Mouse (Mus musculus) forebrain, embryonic 16.5 days (tissue): ENCODE results near the gene Cbfa2t2. TPM values are rescaled to one million over a fixed set of nuclear protein-coding genes. Genes with fewer than 3 reads are reported as not detected.

Source experiments
- ATAC-seq: fragments of 200-750 bp; cut with Nextera tagmentation; 2 replicates; pipeline ENCODE4 v1.8.0; 2017; ENCODE audit warnings: mild to moderate bottlenecking, moderate library complexity
- H3K27ac ChIP-seq: fragments of 300-500 bp; sonication (generic); 2 replicates; pipeline ENCODE4 v1.5.1; 2014; ENCODE audit warnings: low read length, control low read depth
- H3K27me3 ChIP-seq: fragments of 300-500 bp; sonication (generic); replicated peaks from 2 replicates; pipeline ENCODE4 v1.6.1; 2014; ENCODE audit warnings: low read length; ENCODE audit not compliant: control insufficient read depth, insufficient read depth
- H3K36me3 ChIP-seq: fragments of 300-500 bp; sonication (generic); 2 replicates; pipeline ENCODE4 v1.6.1; 2014; ENCODE audit not compliant: control insufficient read depth, insufficient read depth
- H3K4me1 ChIP-seq: fragments of 300-500 bp; sonication (generic); replicated peaks from 2 replicates; pipeline ENCODE4 v1.6.1; 2014; ENCODE audit warnings: low read length; ENCODE audit not compliant: control insufficient read depth, insufficient read depth
- H3K4me2 ChIP-seq: fragments of 300-500 bp; sonication (generic); 2 replicates; pipeline ENCODE4 v1.6.1; 2014; ENCODE audit warnings: mild to moderate bottlenecking, low read length, control low read depth
- H3K4me3 ChIP-seq: fragments of 300-500 bp; sonication (generic); replicated peaks from 2 replicates; pipeline ENCODE4 v1.5.1; 2014; ENCODE audit warnings: mild to moderate bottlenecking, low read length, control low read depth
- H3K9ac ChIP-seq: fragments of 300-500 bp; sonication (generic); replicated peaks from 2 replicates; pipeline ENCODE4 v1.6.1; 2014; ENCODE audit warnings: low read depth, low read length, control low read depth
- H3K9me3 ChIP-seq: fragments of 300-500 bp; sonication (generic); 2 replicates; pipeline ENCODE4 v1.6.1; 2016; ENCODE audit warnings: low read length; ENCODE audit not compliant: control insufficient read depth
- WGBS: fragments of 180-500 bp; shearing (Covaris S2); extraction: QIAGEN DNeasy Blood & Tissue Kit; methylation state at CpG from one replicate; pipeline ENCODE4 v1.1.7; 2014; 5-methylcytosine and 5-hydroxymethylcytosine counted together
- polyA plus RNA-seq: library from polyadenylated mRNA; unstranded; fragments of >200 nt; fragmentation: Nextera tagmentation; extraction: Ambion mirVana; gene quantifications from 2 replicates; pipeline ENCODE4 v1.2.1, GENCODE M21; 2015

The Cbfa2t2 gene
- polyA plus RNA-seq, 1 experiment from 2014 or later = 73.3 TPM

- Histone ChIP-seq H3K4me2 (no peak overlapping the region), H3K9me3 (no peaks in the 10 kb centered on the region), H3K9ac (no peak overlapping the region), H3K4me3 (no peak overlapping the region), H3K36me3 (no peaks in the 10 kb centered on the region; the same call in 1 of the 2 replicates), H3K4me1 (peaks cover 37% of the 10 kb centered on the region), H3K27ac (no peak overlapping the region), H3K27me3 (no peaks in the 10 kb centered on the region)
- WGBS = 47% methylated on average over 8 of the region's 8 CpGs
- ATAC-seq = no peak
Measured at GRCm38 (mm10) chr2:154566641-154567040, 130.4 kb downstream of the Cbfa2t2 start.

- Histone ChIP-seq H3K4me3 (peak overlapping the region; percentile 66; the same call in 1 of the 2 replicates), H3K36me3 (no peaks in the 10 kb centered on the region; the same call in 1 of the 2 replicates), H3K4me1 (peaks cover 37% of the 10 kb centered on the region), H3K4me2 (peak overlapping the region; percentile 82), H3K9ac (no peak overlapping the region), H3K27ac (peak overlapping the region; percentile 67; the same call in 1 of the 2 replicates), H3K9me3 (no peaks in the 10 kb centered on the region), H3K27me3 (no peaks in the 10 kb centered on the region)
- 59% methylated on average over 2 of the region's 2 CpGs for WGBS
- no peak for ATAC-seq
Measured at GRCm38 (mm10) chr2:154567766-154568165, 131.5 kb downstream of the Cbfa2t2 start.

- Histone ChIP-seq H3K9ac (peak overlapping the region; percentile 58), H3K36me3 (no peaks in the 10 kb centered on the region), H3K4me3 (peak overlapping the region; percentile 66), H3K27me3 (no peaks in the 10 kb centered on the region), H3K4me1 (peaks cover 37% of the 10 kb centered on the region), H3K27ac (peak overlapping the region; percentile 67), H3K4me2 (peak overlapping the region; percentile 82), H3K9me3 (no peaks in the 10 kb centered on the region)
- 5% methylated on average over 10 of the region's 10 CpGs for WGBS
- 0 out of 2 replicates have a peak, but pooled peaks have one; percentile 4 for ATAC-seq
Measured at GRCm38 (mm10) chr2:154568329-154569070, 132.2 kb downstream of the Cbfa2t2 start.

- Histone ChIP-seq H3K4me2 (peak overlapping the region; percentile 82), H3K4me3 (peak overlapping the region; percentile 66)
- WGBS = under 1% methylated on average over 51 of the region's 70 CpGs
Measured at GRCm38 (mm10) chr2:154569071-154569748, 132.9 kb downstream of the Cbfa2t2 start.

GRCm38 (mm10) chr2:154569836-154570286 is 133.6 kb downstream of the Cbfa2t2 start, which contains the start of gene E2f1:
Gene E2f1 (minus strand): TSS chr2:154569892.
- H3K36me3 ChIP-seq = no peaks in the 10 kb centered on the region
- peak; percentile 99 for ATAC-seq
- peak within 1 kb of the TSS; percentile 66 for H3K4me3 ChIP-seq
- H3K4me2 ChIP-seq = peak within 1 kb of the TSS; percentile 82
- WGBS = under 1% methylated on average over 38 of the region's 44 CpGs
- H3K27me3 ChIP-seq = no peaks in the 10 kb centered on the region
- H3K4me1 ChIP-seq = peaks cover 37% of the 10 kb centered on the region
- H3K9me3 ChIP-seq = no peaks in the 10 kb centered on the region
- H3K9ac ChIP-seq = peak within 1 kb of the TSS; percentile 69
- peak within 1 kb of the TSS; percentile 67 for H3K27ac ChIP-seq

More at GRCm38 (mm10) chr2:154569071-154569748, 132.9 kb downstream of the Cbfa2t2 start:
- no peaks in the 10 kb centered on the region for H3K36me3 ChIP-seq
- ATAC-seq = peak; percentile 62
- H3K9me3 ChIP-seq = no peaks in the 10 kb centered on the region
- peak overlapping the region; percentile 58 for H3K9ac ChIP-seq
- peaks cover 37% of the 10 kb centered on the region for H3K4me1 ChIP-seq
- H3K27me3 ChIP-seq = no peaks in the 10 kb centered on the region
- peak overlapping the region; percentile 67 for H3K27ac ChIP-seq

GRCm38 (mm10) chr2:154570666-154571065 is 134.4 kb downstream of the Cbfa2t2 start:
- WGBS = 58% methylated on average over 4 of the region's 4 CpGs
- no peak overlapping the region for H3K4me3 ChIP-seq
- H3K9ac ChIP-seq = no peak overlapping the region
- peak overlapping the region; percentile 75 for H3K4me2 ChIP-seq
- H3K9me3 ChIP-seq = no peaks in the 10 kb centered on the region
- H3K27ac ChIP-seq = no peak overlapping the region
- no peak for ATAC-seq
- no peaks in the 10 kb centered on the region for H3K36me3 ChIP-seq
- peaks cover 31% of the 10 kb centered on the region for H3K4me1 ChIP-seq
- no peaks in the 10 kb centered on the region for H3K27me3 ChIP-seq

GRCm38 (mm10) chr2:154571266-154571665 is 135.0 kb downstream of the Cbfa2t2 start:
- Histone ChIP-seq H3K9ac (no peak overlapping the region), H3K27me3 (no peaks in the 10 kb centered on the region), H3K4me3 (no peak overlapping the region), H3K4me1 (peaks cover 25% of the 10 kb centered on the region), H3K36me3 (no peaks in the 10 kb centered on the region), H3K4me2 (no peak overlapping the region), H3K9me3 (no peaks in the 10 kb centered on the region), H3K27ac (no peak overlapping the region)
- no peak for ATAC-seq
- WGBS = 80% methylated on average over 4 of the region's 4 CpGs

- Histone ChIP-seq H3K4me2 (no peak overlapping the region), H3K27ac (no peak overlapping the region), H3K9me3 (no peaks in the 10 kb centered on the region), H3K9ac (no peak overlapping the region), H3K4me1 (peaks cover 26% of the 10 kb centered on the region), H3K36me3 (no peaks in the 10 kb centered on the region), H3K4me3 (no peak overlapping the region), H3K27me3 (no peaks in the 10 kb centered on the region)
- 80% methylated on average over 8 of the region's 8 CpGs for WGBS
- no peak for ATAC-seq
Measured at GRCm38 (mm10) chr2:154571976-154572375, 135.7 kb downstream of the Cbfa2t2 start.

GRCm38 (mm10) chr2:154572996-154573395 is 136.7 kb downstream of the Cbfa2t2 start:
- H3K9me3 ChIP-seq = no peaks in the 10 kb centered on the region
- H3K36me3 ChIP-seq = no peaks in the 10 kb centered on the region
- no peak for ATAC-seq
- H3K27me3 ChIP-seq = no peaks in the 10 kb centered on the region
- H3K4me2 ChIP-seq = no peak overlapping the region
- H3K27ac ChIP-seq = no peak overlapping the region
- H3K4me1 ChIP-seq = peaks cover 28% of the 10 kb centered on the region
- no peak overlapping the region for H3K4me3 ChIP-seq
- H3K9ac ChIP-seq = no peak overlapping the region
- 80% methylated on average over 3 of the region's 3 CpGs for WGBS
